Mouse (Mus musculus) hindbrain, embryonic 15.5 days (tissue): ENCODE measurements at regions not wholly inside any gene's neighbourhood (a gene's known extent, or its start where the extent isn't known, plus 50 kb on each side); places are given as distances from the start of the nearest gene placed in this dataset.
"Not testable (repeated sequence)": the region's sequence is repeated elsewhere in the genome, so short reads cannot be mapped to it uniquely, and the experiment has no call there.

ENCODE experiments used
- ATAC-seq: fragments of 200-750 bp; cut with Nextera tagmentation; 2 replicates; pipeline ENCODE4 v1.8.0; 2017; ENCODE audit warnings: low read depth, moderate number of reproducible peaks, moderate TSS enrichment; ENCODE audit not compliant: low FRiP score
- H3K27ac ChIP-seq: fragments of 300-500 bp; sonication (generic); replicated peaks from 2 replicates; pipeline ENCODE4 v1.5.1; 2015; ENCODE audit warnings: mild to moderate bottlenecking, inconsistent platforms
- H3K27me3 ChIP-seq: fragments of 300-500 bp; sonication (generic); 2 replicates; pipeline ENCODE4 v1.6.1; 2015; ENCODE audit warnings: control low read depth, inconsistent platforms
- H3K36me3 ChIP-seq: fragments of 300-500 bp; sonication (generic); 2 replicates; pipeline ENCODE4 v1.6.1; 2015; ENCODE audit warnings: control low read depth, inconsistent platforms
- H3K4me1 ChIP-seq: fragments of 300-500 bp; sonication (generic); replicated peaks from 2 replicates; pipeline ENCODE4 v1.6.1; 2015; ENCODE audit warnings: control low read depth, inconsistent platforms
- H3K4me2 ChIP-seq: fragments of 300-500 bp; sonication (generic); 2 replicates; pipeline ENCODE4 v1.6.1; 2015; ENCODE audit warnings: moderate library complexity, mild to moderate bottlenecking, inconsistent platforms
- H3K4me3 ChIP-seq: fragments of 300-500 bp; sonication (generic); 2 replicates; pipeline ENCODE4 v1.5.1; 2015; ENCODE audit warnings: mild to moderate bottlenecking, inconsistent platforms
- H3K9ac ChIP-seq: fragments of 300-500 bp; sonication (generic); 2 replicates; pipeline ENCODE4 v1.6.1; 2015; ENCODE audit warnings: inconsistent platforms
- H3K9me3 ChIP-seq: fragments of 300-500 bp; sonication (generic); 2 replicates; pipeline ENCODE4 v1.6.1; 2016; ENCODE audit warnings: control low read depth, inconsistent platforms
- WGBS: fragments of 180-500 bp; shearing (Covaris S2); methylation state at CpG from one replicate; pipeline ENCODE4 v1.1.7; 2015; 5-methylcytosine and 5-hydroxymethylcytosine counted together

DNA sequence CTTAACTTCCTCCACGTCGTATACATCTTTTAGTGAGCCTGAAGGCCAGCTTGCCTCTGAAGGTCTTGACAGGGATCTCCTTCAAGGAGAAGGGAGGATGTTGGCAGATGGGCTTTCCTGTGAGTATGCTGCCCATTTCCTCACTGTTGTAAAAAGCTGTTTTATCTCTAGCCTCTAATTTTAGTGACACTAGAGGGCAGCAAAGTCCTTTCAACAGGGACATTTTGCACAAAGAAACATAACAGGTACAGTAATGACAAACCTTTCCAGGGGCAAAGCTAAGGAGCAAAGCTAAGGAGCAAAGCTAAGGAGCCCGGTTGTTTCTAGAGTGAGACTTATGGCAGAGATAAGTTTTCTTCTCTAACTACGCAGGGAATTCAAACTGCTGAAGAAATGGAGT is 59.0 kb upstream of the Kbtbd8 start:
- Histone ChIP-seq H3K9ac (no peak overlapping the region), H3K4me2 (no peak overlapping the region), H3K4me3 (no peak overlapping the region), H3K9me3 (no peaks in the 10 kb centered on the region), H3K27me3 (0 out of 2 replicates have a peak, but pooled peaks cover 3% of the 10 kb centered on the region), H3K36me3 (no peaks in the 10 kb centered on the region), H3K27ac (no peak overlapping the region), H3K4me1 (no peaks in the 10 kb centered on the region)
- ATAC-seq: no peak
- 43% methylated on average over 4 of the region's 4 CpGs for WGBS

- Histone ChIP-seq H3K4me3 (no peak overlapping the region), H3K9me3 (no peaks in the 10 kb centered on the region), H3K4me2 (no peak overlapping the region), H3K27ac (no peak overlapping the region), H3K4me1 (no peaks in the 10 kb centered on the region), H3K9ac (no peak overlapping the region), H3K27me3 (0 out of 2 replicates have a peak, but pooled peaks cover 3% of the 10 kb centered on the region), H3K36me3 (no peaks in the 10 kb centered on the region)
- WGBS: 96% methylated on average over 2 of the region's 2 CpGs
- ATAC-seq: no peak
These were observed 60.8 kb upstream of the Kbtbd8 start for GRCm38 (mm10) chr6:95056222-95056621.

- ATAC-seq: no peak
- no peaks in the 10 kb centered on the region for H3K36me3 ChIP-seq
- WGBS: 71% methylated on average over 9 of the region's 9 CpGs
- no peak overlapping the region for H3K4me3 ChIP-seq
- no peaks in the 10 kb centered on the region for H3K9me3 ChIP-seq
- no peak overlapping the region for H3K27ac ChIP-seq
- H3K4me1 ChIP-seq: no peaks in the 10 kb centered on the region
- H3K4me2 ChIP-seq: no peak overlapping the region
- no peak overlapping the region for H3K9ac ChIP-seq
- no peaks in the 10 kb centered on the region for H3K27me3 ChIP-seq
These were observed 63.2 kb upstream of the Kbtbd8 start for GRCm38 (mm10) chr6:95053717-95054382.

DNA sequence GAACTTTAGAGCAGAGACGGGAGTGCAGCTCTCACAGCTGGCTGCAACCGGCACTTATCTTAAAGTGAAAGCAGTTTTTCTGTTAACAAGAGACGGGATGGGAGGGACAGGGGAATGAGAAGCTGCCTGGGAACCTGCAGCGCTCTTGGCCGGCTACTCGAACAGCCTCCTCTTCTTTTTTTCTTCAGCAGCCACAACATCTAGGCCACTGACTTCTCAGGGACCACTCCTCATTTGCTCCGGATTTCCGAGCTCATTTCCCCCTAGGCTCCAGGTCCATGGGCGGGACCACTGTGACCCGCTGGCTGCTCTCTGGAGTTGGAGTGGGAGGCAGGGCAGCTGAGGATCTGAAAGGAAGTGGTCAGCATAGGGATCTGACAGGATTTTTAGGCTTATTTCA is 75.7 kb upstream of the Kbtbd8 start:
- 28% methylated on average over 7 of the region's 10 CpGs for WGBS
- not testable (repeated sequence) for H3K27ac ChIP-seq, H3K4me1 ChIP-seq, H3K4me3 ChIP-seq, H3K9me3 ChIP-seq, ATAC-seq, H3K4me2 ChIP-seq, H3K9ac ChIP-seq, H3K27me3 ChIP-seq, H3K36me3 ChIP-seq

DNA sequence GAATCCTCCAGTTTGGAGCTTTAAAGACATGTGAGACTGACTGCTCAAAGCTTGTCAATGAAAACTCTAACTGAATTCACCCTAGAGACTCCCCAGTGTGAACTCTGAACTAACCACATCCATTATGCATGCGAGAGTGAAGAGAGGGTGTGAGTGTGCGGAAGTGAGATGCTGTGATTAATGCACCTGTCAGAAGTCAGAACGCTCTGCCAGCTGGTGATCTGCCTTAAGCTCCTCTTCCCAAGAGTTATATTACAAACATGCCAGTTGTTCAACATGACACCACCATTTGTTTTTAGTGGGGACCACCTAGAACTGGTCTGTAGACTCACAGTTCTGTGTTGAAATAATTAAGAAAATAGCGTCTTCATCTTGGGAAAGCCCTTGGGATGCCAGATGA is 92.8 kb upstream of the Kbtbd8 start:
- no peaks in the 10 kb centered on the region for H3K9me3 ChIP-seq
- no peaks in the 10 kb centered on the region for H3K27me3 ChIP-seq
- H3K36me3 ChIP-seq: no peaks in the 10 kb centered on the region
- 22% methylated on average over 4 of the region's 4 CpGs for WGBS
- no peak overlapping the region for H3K9ac ChIP-seq
- H3K27ac ChIP-seq: no peak overlapping the region
- H3K4me1 ChIP-seq: no peaks in the 10 kb centered on the region; the same call in 1 of the 2 replicates
- peak; percentile 63; the same call in 1 of the 2 replicates for ATAC-seq
- H3K4me2 ChIP-seq: no peak overlapping the region
- no peak overlapping the region for H3K4me3 ChIP-seq

GRCm38 (mm10) chr6:95021724-95022123 is 95.3 kb upstream of the Kbtbd8 start:
- Histone ChIP-seq H3K36me3 (no peaks in the 10 kb centered on the region), H3K9me3 (no peaks in the 10 kb centered on the region), H3K27me3 (no peaks in the 10 kb centered on the region), H3K27ac (no peak overlapping the region), H3K4me3 (no peak overlapping the region), H3K4me1 (no peaks in the 10 kb centered on the region; the same call in 1 of the 2 replicates), H3K4me2 (no peak overlapping the region), H3K9ac (no peak overlapping the region)
- ATAC-seq: no peak
- WGBS: 19% methylated on average over 7 of the region's 7 CpGs

GRCm38 (mm10) chr6:95017911-95018310 is 99.1 kb upstream of the Kbtbd8 start:
- H3K36me3 ChIP-seq: no peaks in the 10 kb centered on the region
- no peaks in the 10 kb centered on the region for H3K27me3 ChIP-seq
- H3K9me3 ChIP-seq: no peaks in the 10 kb centered on the region
- 15% methylated on average over 4 of the region's 4 CpGs for WGBS
- H3K27ac ChIP-seq: no peak overlapping the region
- no peak overlapping the region for H3K9ac ChIP-seq
- H3K4me2 ChIP-seq: no peak overlapping the region
- no peak for ATAC-seq
- H3K4me3 ChIP-seq: no peak overlapping the region
- no peaks in the 10 kb centered on the region; the same call in 1 of the 2 replicates for H3K4me1 ChIP-seq

DNA sequence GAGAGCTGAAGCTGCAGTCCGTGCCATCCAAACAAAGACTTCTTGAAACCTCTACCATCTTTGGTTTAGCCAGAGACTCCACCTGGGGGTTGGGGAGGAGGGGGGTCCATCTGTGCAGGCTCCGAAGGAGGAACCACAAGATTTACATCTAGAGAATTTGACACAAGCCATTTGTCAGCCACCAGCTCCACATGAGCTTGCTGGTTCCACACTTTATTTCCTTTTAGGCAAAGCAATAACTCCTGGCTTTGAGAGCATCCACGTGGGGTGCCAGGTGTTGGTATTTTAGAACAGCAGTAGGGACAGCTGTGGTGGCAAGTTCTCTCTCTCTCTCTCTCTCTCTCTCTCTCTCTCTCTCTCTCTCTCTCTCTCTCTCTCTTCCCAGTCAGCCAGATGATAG is 99.6 kb upstream of the Kbtbd8 start:
- ATAC-seq: no peak
- H3K36me3 ChIP-seq: no peaks in the 10 kb centered on the region
- H3K4me3 ChIP-seq: no peak overlapping the region
- H3K9me3 ChIP-seq: no peaks in the 10 kb centered on the region
- no peaks in the 10 kb centered on the region for H3K4me1 ChIP-seq
- H3K27ac ChIP-seq: no peak overlapping the region
- no peak overlapping the region for H3K4me2 ChIP-seq
- no peaks in the 10 kb centered on the region for H3K27me3 ChIP-seq
- WGBS: 53% methylated on average over 3 of the region's 3 CpGs
- H3K9ac ChIP-seq: no peak overlapping the region

- no peak overlapping the region for H3K27ac ChIP-seq
- H3K9ac ChIP-seq: no peak overlapping the region
- no peak overlapping the region for H3K4me3 ChIP-seq
- no peaks in the 10 kb centered on the region for H3K36me3 ChIP-seq
- WGBS: 34% methylated on average over 5 of the region's 5 CpGs
- ATAC-seq: no peak
- no peaks in the 10 kb centered on the region for H3K27me3 ChIP-seq
- H3K4me1 ChIP-seq: no peaks in the 10 kb centered on the region
- no peak overlapping the region for H3K4me2 ChIP-seq
- no peaks in the 10 kb centered on the region for H3K9me3 ChIP-seq
These were observed 103.9 kb upstream of the Kbtbd8 start for GRCm38 (mm10) chr6:95013096-95013495.

GRCm38 (mm10) chr6:95006485-95006884 is 110.6 kb upstream of the Kbtbd8 start:
- H3K4me1 ChIP-seq: no peaks in the 10 kb centered on the region
- H3K36me3 ChIP-seq: no peaks in the 10 kb centered on the region
- WGBS: 84% methylated on average over 2 of the region's 2 CpGs
- H3K9ac ChIP-seq: no peak overlapping the region
- H3K27ac ChIP-seq: no peak overlapping the region
- H3K4me2 ChIP-seq: no peak overlapping the region
- H3K4me3 ChIP-seq: no peak overlapping the region
- H3K9me3 ChIP-seq: no peaks in the 10 kb centered on the region
- no peak for ATAC-seq
- no peaks in the 10 kb centered on the region for H3K27me3 ChIP-seq

DNA sequence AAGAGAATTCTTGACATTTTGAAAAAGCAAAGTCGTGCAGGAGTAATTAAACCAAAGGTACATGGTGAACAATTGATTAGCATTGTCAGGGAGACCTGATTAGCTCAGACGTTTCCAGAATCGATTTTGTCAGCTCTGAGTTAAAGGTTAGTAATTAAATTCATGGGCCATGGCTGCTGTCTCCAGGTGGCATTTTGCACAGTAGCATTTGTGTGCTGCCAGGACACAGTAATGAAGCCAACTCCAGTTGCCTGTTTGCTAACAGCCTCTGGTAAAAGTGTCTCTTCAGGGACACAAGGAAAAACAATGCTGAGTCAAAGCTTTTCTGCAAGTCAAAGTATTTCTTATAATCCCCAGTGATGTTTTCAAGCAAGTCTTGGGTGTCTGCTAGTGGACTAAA is 113.3 kb upstream of the Kbtbd8 start:
- no peak overlapping the region for H3K4me3 ChIP-seq
- no peak for ATAC-seq
- H3K36me3 ChIP-seq: no peaks in the 10 kb centered on the region
- H3K27me3 ChIP-seq: no peaks in the 10 kb centered on the region
- no peak overlapping the region for H3K9ac ChIP-seq
- 0 out of 2 replicates have a peak, but pooled peaks cover 5% of the 10 kb centered on the region for H3K4me1 ChIP-seq
- no peak overlapping the region for H3K27ac ChIP-seq
- WGBS: 44% methylated on average over 3 of the region's 3 CpGs
- H3K4me2 ChIP-seq: no peak overlapping the region
- H3K9me3 ChIP-seq: no peaks in the 10 kb centered on the region

DNA sequence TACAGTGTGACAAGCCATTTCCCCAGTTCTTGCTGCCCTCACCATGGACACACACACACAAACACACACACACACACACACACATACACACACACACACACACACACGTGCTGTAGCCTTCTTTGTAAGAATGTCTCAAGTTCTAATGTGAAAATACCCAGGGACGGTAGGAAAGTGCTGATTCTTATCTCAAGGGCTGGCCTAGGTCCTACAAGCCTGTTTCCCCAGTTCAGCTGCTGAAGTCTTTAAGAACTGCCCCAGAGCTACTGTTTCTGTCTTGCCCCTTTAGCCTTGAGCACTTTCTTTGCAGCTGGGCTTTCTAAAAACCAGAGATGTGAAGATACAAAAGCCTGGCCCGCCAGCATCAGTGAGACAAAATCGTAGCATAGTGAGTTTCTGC is 117.5 kb upstream of the Kbtbd8 start:
- Histone ChIP-seq H3K36me3 (no peaks in the 10 kb centered on the region), H3K9me3 (no peaks in the 10 kb centered on the region), H3K4me1 (0 out of 2 replicates have a peak, but pooled peaks cover 5% of the 10 kb centered on the region), H3K4me3 (no peak overlapping the region), H3K4me2 (no peak overlapping the region), H3K27ac (no peak overlapping the region), H3K27me3 (no peaks in the 10 kb centered on the region), H3K9ac (no peak overlapping the region)
- no peak for ATAC-seq
- WGBS: 80% methylated on average over 4 of the region's 4 CpGs

GRCm38 (mm10) chr6:94999002-94999401 is 118.0 kb upstream of the Kbtbd8 start:
- no peaks in the 10 kb centered on the region for H3K9me3 ChIP-seq
- H3K4me2 ChIP-seq: no peak overlapping the region
- H3K9ac ChIP-seq: no peak overlapping the region
- 43% methylated on average over 6 of the region's 6 CpGs for WGBS
- no peaks in the 10 kb centered on the region for H3K36me3 ChIP-seq
- no peaks in the 10 kb centered on the region for H3K27me3 ChIP-seq
- no peak overlapping the region for H3K4me3 ChIP-seq
- H3K27ac ChIP-seq: no peak overlapping the region
- no peak for ATAC-seq
- 0 out of 2 replicates have a peak, but pooled peaks cover 5% of the 10 kb centered on the region for H3K4me1 ChIP-seq
